Mouse (Mus musculus) stomach, embryonic 15.5 days (tissue): ENCODE data around the gene Prps1l1. TPM values are rescaled to one million over a fixed set of nuclear protein-coding genes. Genes with fewer than 3 reads are reported as not detected.

ENCODE experiments used
- polyA plus RNA-seq: library from polyadenylated mRNA; unstranded; fragments of >200 nt; fragmentation: Nextera tagmentation; extraction: Ambion mirVana; gene quantifications from 2 replicates; pipeline ENCODE4 v1.2.1, GENCODE M21; 2015

The Prps1l1 gene
- polyA plus RNA-seq, 1 experiment from 2014 or later, result not detected

Other genes with a start within 250 kb of the Prps1l1 start
- 4.7 and 4.9 TPM in 2 replicates for gene Hdac9, start 67.7 kb upstream of the Prps1l1 start, polyA plus RNA-seq
- 23.0 and 25.0 TPM in 2 replicates for gene Snx13, start 62.4 kb downstream of the Prps1l1 start, polyA plus RNA-seq